Mouse (Mus musculus) embryonic facial prominence, embryonic 13.5 days (tissue): ENCODE measurements around the gene Hist1h2ad. TPM values are rescaled to one million over a fixed set of nuclear protein-coding genes. Genes with fewer than 3 reads are reported as not detected.
"Not testable (repeated sequence)": the region's sequence is repeated elsewhere in the genome, so short reads cannot be mapped to it uniquely, and the experiment has no call there.

Experiments used
- ATAC-seq: fragments of 200-750 bp; cut with Nextera tagmentation; 2 replicates; pipeline ENCODE4 v1.8.0; 2017; ENCODE audit warnings: low read depth; ENCODE audit not compliant: insufficient number of reproducible peaks, insufficient read depth, low FRiP score, low TSS enrichment
- H3K27ac ChIP-seq: fragments of 300-500 bp; sonication (generic); 2 replicates; pipeline ENCODE4 v1.5.1; 2015; ENCODE audit warnings: moderate library complexity, mild to moderate bottlenecking, inconsistent platforms
- H3K27me3 ChIP-seq: fragments of 300-500 bp; sonication (generic); 2 replicates; pipeline ENCODE4 v1.6.1; 2015; ENCODE audit warnings: mild to moderate bottlenecking, inconsistent platforms
- H3K36me3 ChIP-seq: fragments of 300-500 bp; sonication (generic); 2 replicates; pipeline ENCODE4 v1.6.1; 2015; ENCODE audit warnings: mild to moderate bottlenecking, inconsistent platforms
- H3K4me1 ChIP-seq: fragments of 300-500 bp; sonication (generic); 2 replicates; pipeline ENCODE4 v1.6.1; 2015; ENCODE audit warnings: inconsistent platforms
- H3K4me2 ChIP-seq: fragments of 300-500 bp; sonication (generic); 2 replicates; pipeline ENCODE4 v1.6.1; 2015; ENCODE audit warnings: moderate library complexity, mild to moderate bottlenecking, inconsistent platforms
- H3K4me3 ChIP-seq: fragments of 300-500 bp; sonication (generic); 2 replicates; pipeline ENCODE4 v1.5.1; 2015; ENCODE audit warnings: mild to moderate bottlenecking, inconsistent platforms
- H3K9ac ChIP-seq: fragments of 300-500 bp; sonication (generic); 2 replicates; pipeline ENCODE4 v1.6.1; 2015; ENCODE audit warnings: mild to moderate bottlenecking, inconsistent platforms
- H3K9me3 ChIP-seq: fragments of 300-500 bp; sonication (generic); 2 replicates; pipeline ENCODE4 v1.6.1; 2016; ENCODE audit warnings: inconsistent platforms
- WGBS: fragments of 180-500 bp; shearing (Covaris S2); methylation state at CpG from one replicate; pipeline ENCODE4 v1.1.7; 2015; ENCODE audit warnings: mixed read lengths; 5-methylcytosine and 5-hydroxymethylcytosine counted together
- microRNA-seq: library from miRNA; unstranded; fragments of <30 nt; microRNA quantifications from one replicate; pipeline ENCODE4, GENCODE M21; 2016
- polyA plus RNA-seq: library from polyadenylated mRNA; unstranded; fragments of >200 nt; fragmentation: Nextera tagmentation; extraction: Ambion mirVana; gene quantifications from 2 replicates; pipeline ENCODE4 v1.2.1, GENCODE M21; 2015

The Hist1h2ad gene
- polyA plus RNA-seq, 1 experiment from 2014 or later: 3.1 TPM

GRCm38 (mm10) chr13:23620733-23621531, 46.8 kb downstream of the Hist1h2ad start, which contains the start of gene Hist1h2be:
TSS of gene Hist1h2be (minus strand) at chr13:23621124.
- ATAC-seq: peak; percentile 89
- Histone ChIP-seq H3K27me3 (no peaks in the 10 kb centered on the region), H3K9me3 (no peaks in the 10 kb centered on the region), H3K4me2 (peak within 1 kb of the TSS; percentile 91), H3K4me3 (peak within 1 kb of the TSS; percentile 70), H3K27ac (peak within 1 kb of the TSS; percentile 99), H3K4me1 (peaks cover 9% of the 10 kb centered on the region), H3K9ac (peak within 1 kb of the TSS; percentile 94), H3K36me3 (no peaks in the 10 kb centered on the region)
- under 1% methylated on average over 27 of the region's 27 CpGs for WGBS

GRCm38 (mm10) chr13:23621532-23622174, 47.5 kb downstream of the Hist1h2ad start:
- Histone ChIP-seq H3K27me3 (no peaks in the 10 kb centered on the region), H3K27ac (peak overlapping the region; percentile 99), H3K4me1 (peaks cover 9% of the 10 kb centered on the region), H3K36me3 (no peaks in the 10 kb centered on the region), H3K4me3 (peak overlapping the region; percentile 70), H3K9me3 (no peaks in the 10 kb centered on the region), H3K9ac (peak overlapping the region; percentile 94), H3K4me2 (peak overlapping the region; percentile 91)
- peak; percentile 88 for ATAC-seq
- 1% methylated on average over 18 of the region's 18 CpGs for WGBS

- H3K9ac ChIP-seq: peak within 1 kb of the TSS; percentile 94
- WGBS: under 1% methylated on average over 53 of the region's 53 CpGs
- peak; percentile 82 for ATAC-seq
- peak within 1 kb of the TSS; percentile 91 for H3K4me2 ChIP-seq
- not testable (repeated sequence) for H3K27me3 ChIP-seq, H3K4me1 ChIP-seq, H3K9me3 ChIP-seq, H3K36me3 ChIP-seq
- peak within 1 kb of the TSS; percentile 99 for H3K27ac ChIP-seq
- peak within 1 kb of the TSS; percentile 70 for H3K4me3 ChIP-seq
These were observed 48.0 kb downstream of the Hist1h2ad start, which contains the start of gene Hist1h1e for GRCm38 (mm10) chr13:23622175-23622671. TSS of gene Hist1h1e (minus strand) at chr13:23622558.

- no peaks in the 10 kb centered on the region for H3K9me3 ChIP-seq
- H3K4me2 ChIP-seq: peak overlapping the region; percentile 91
- no peaks in the 10 kb centered on the region for H3K27me3 ChIP-seq
- peak overlapping the region; percentile 70 for H3K4me3 ChIP-seq
- WGBS: 25% methylated on average over 7 of the region's 7 CpGs
- H3K4me1 ChIP-seq: peaks cover 9% of the 10 kb centered on the region
- H3K27ac ChIP-seq: peak overlapping the region; percentile 99
- H3K36me3 ChIP-seq: no peaks in the 10 kb centered on the region
- ATAC-seq: no peak
- H3K9ac ChIP-seq: peak overlapping the region; percentile 94
These were observed 48.8 kb downstream of the Hist1h2ad start for GRCm38 (mm10) chr13:23622861-23623450.

Small RNA genes lying within 50 kb of the gene (microRNA-seq; reads per million reads assigned to microRNA genes)
- gene Gm44297: not detected
- gene Gm44359: not detected
- not detected for gene Gm44394

Other genes with a start within 250 kb of the Hist1h2ad start
- gene Zfp322a, start 205.2 kb upstream of the Hist1h2ad start, polyA plus RNA-seq: 60.5 and 63.8 TPM in 2 replicates
- 13.1 and 14.6 TPM in 2 replicates for gene Abt1, start 150.5 kb upstream of the Hist1h2ad start, polyA plus RNA-seq
- not detected in 2 replicates for gene Btn1a1, start 108.5 kb upstream of the Hist1h2ad start, polyA plus RNA-seq
- gene Btn2a2, start 85.5 kb upstream of the Hist1h2ad start, polyA plus RNA-seq: 1.5 and 1.7 TPM in 2 replicates
- gene Hist1h4h, start 43.3 kb upstream of the Hist1h2ad start, polyA plus RNA-seq: 7.3 and 7.9 TPM in 2 replicates
- 6.6 and 13.4 TPM in 2 replicates for gene Hist1h2af, start 40.5 kb upstream of the Hist1h2ad start, polyA plus RNA-seq
- gene Hist1h3g, start 39.0 kb upstream of the Hist1h2ad start, polyA plus RNA-seq: 5.3 and 6.7 TPM in 2 replicates
- 0.98 and 1.4 TPM in 2 replicates for gene Hist1h2bh, start 31.0 kb upstream of the Hist1h2ad start, polyA plus RNA-seq
- gene Hist1h3f, start 30.3 kb upstream of the Hist1h2ad start, polyA plus RNA-seq: 1.2 and 1.3 TPM in 2 replicates
- 2.9 TPM in 1 of 2 replicates, not detected in the other for gene Hist1h4f, start 22.7 kb upstream of the Hist1h2ad start, polyA plus RNA-seq
- gene Hist1h1d, start 21.1 kb upstream of the Hist1h2ad start, polyA plus RNA-seq: 0.52 and 0.61 TPM in 2 replicates
- gene Hist1h3e, start 12.0 kb upstream of the Hist1h2ad start, polyA plus RNA-seq: 5.8 and 8.7 TPM in 2 replicates
- gene Hist1h2ae, start 3.2 kb upstream of the Hist1h2ad start, polyA plus RNA-seq: 108 and 115 TPM in 2 replicates
- 7.5 and 10.6 TPM in 2 replicates for gene Hist1h2bg, start 3.0 kb upstream of the Hist1h2ad start, polyA plus RNA-seq
- gene Hist1h2bf, start 185 bp upstream of the Hist1h2ad start, polyA plus RNA-seq: 12.2 and 13.4 TPM in 2 replicates
- 7.6 and 8.4 TPM in 2 replicates for gene Hist1h3d, start 1.4 kb downstream of the Hist1h2ad start, polyA plus RNA-seq
- 141 and 160 TPM in 2 replicates for gene Hist1h4d, start 7.2 kb downstream of the Hist1h2ad start, polyA plus RNA-seq
- 3.3 and 4.1 TPM in 2 replicates for gene Hist1h2be, start 46.7 kb downstream of the Hist1h2ad start, polyA plus RNA-seq
- gene Hist1h1e, start 48.2 kb downstream of the Hist1h2ad start, polyA plus RNA-seq: 24.8 and 26.3 TPM in 2 replicates
- gene Hist1h2ac, start 109.6 kb downstream of the Hist1h2ad start, polyA plus RNA-seq: 1.2 and 1.4 TPM in 2 replicates
- 37.5 and 39.3 TPM in 2 replicates for gene Hist1h2bc, start 109.8 kb downstream of the Hist1h2ad start, polyA plus RNA-seq
- gene Hist1h1t, start 121.4 kb downstream of the Hist1h2ad start, polyA plus RNA-seq: not detected in 2 replicates
- gene Hist1h4c, start 124.1 kb downstream of the Hist1h2ad start, polyA plus RNA-seq: 6.3 and 9.0 TPM in 2 replicates
- gene Hfe, start 136.5 kb downstream of the Hist1h2ad start, polyA plus RNA-seq: 5.1 and 6.5 TPM in 2 replicates
- 25.0 and 28.9 TPM in 2 replicates for gene Hist1h1c, start 164.4 kb downstream of the Hist1h2ad start, polyA plus RNA-seq
- 11.3 and 14.4 TPM in 2 replicates for gene Hist1h3c, start 171.2 kb downstream of the Hist1h2ad start, polyA plus RNA-seq
- 3.5 and 4.2 TPM in 2 replicates for gene Hist1h2bb, start 172.4 kb downstream of the Hist1h2ad start, polyA plus RNA-seq
- 53.1 and 58.6 TPM in 2 replicates for gene Hist1h2ab, start 176.7 kb downstream of the Hist1h2ad start, polyA plus RNA-seq
- gene Hist1h3b, start 177.9 kb downstream of the Hist1h2ad start, polyA plus RNA-seq: 15.6 and 18.1 TPM in 2 replicates
- 7.6 and 9.2 TPM in 2 replicates for gene Hist1h4b, start 182.6 kb downstream of the Hist1h2ad start, polyA plus RNA-seq
- not detected in 2 replicates for gene Hist1h4a, start 186.8 kb downstream of the Hist1h2ad start, polyA plus RNA-seq
- gene Hist1h3a, start 188.0 kb downstream of the Hist1h2ad start, polyA plus RNA-seq: 5.8 and 8.6 TPM in 2 replicates
- 4.5 and 5.9 TPM in 2 replicates for gene Hist1h1a, start 189.3 kb downstream of the Hist1h2ad start, polyA plus RNA-seq
- not detected in 2 replicates for gene Trim38, start 195.5 kb downstream of the Hist1h2ad start, polyA plus RNA-seq
- gene Slc17a2, start 232.6 kb downstream of the Hist1h2ad start, polyA plus RNA-seq: not detected in 2 replicates